Comparison of ENCODE assay signal across 15 mouse cellular contexts in genomic region chr8:86837234-86837633, GRCm38 (mm10).
"Had no signal": no experiment of that assay in that cellular context is flagged by ENCODE, and none has a peak within 500 bp of the region (broad histone marks: within the 10 kb centered on the region; RNA-seq: fewer than 3 reads in every experiment).

No protein-coding gene starts in this region.

- H3K4me3 ChIP-seq: limb, embryonic 10.5 days; liver, embryonic 15.5 days; megakaryocyte, embryonic 14.5 days; midbrain, embryonic 12.5 days; neural tube, embryonic 15.5 days had no signal

- DNase-seq: kidney, postnatal 36 days; lung, adult 2 months; lung, postnatal 36 days; right cerebral cortex, adult 18-20 months; right cerebral cortex, postnatal 25 days; thymus, postnatal 4 days had no signal

- H3K36me3 ChIP-seq: liver, embryonic 15.5 days had no signal

- H3K4me2 ChIP-seq: liver, embryonic 11.5 days; liver, embryonic 15.5 days; midbrain, embryonic 12.5 days; neural tube, embryonic 15.5 days had no signal

- H3K9me3 ChIP-seq: limb, embryonic 10.5 days; liver, embryonic 15.5 days; midbrain, embryonic 12.5 days; neural tube, embryonic 15.5 days had no signal

- H3K27ac ChIP-seq: limb, embryonic 10.5 days; liver, embryonic 15.5 days; midbrain, embryonic 12.5 days; neural tube, embryonic 15.5 days; stomach, postnatal 0 days had no signal

- H3K4me1 ChIP-seq: limb, embryonic 10.5 days; liver, embryonic 15.5 days; midbrain, embryonic 12.5 days; neural tube, embryonic 15.5 days had no signal

- H3K9ac ChIP-seq: liver, embryonic 15.5 days; midbrain, embryonic 12.5 days; neural tube, embryonic 15.5 days had no signal

- ATAC-seq: lung, postnatal 0 days; midbrain, embryonic 16.5 days had no signal

- H3K27me3 ChIP-seq: liver, embryonic 15.5 days; midbrain, embryonic 12.5 days; neural tube, embryonic 15.5 days had no signal
